Mouse (Mus musculus): Measurements from ENCODE around the gene Kcnh3. TPM values are rescaled to one million over a fixed set of nuclear protein-coding genes. Genes with fewer than 3 reads are reported as not detected.

Gene Kcnh3
- total RNA-seq (2021): 100 to 1,000 TPM; 161 to 175 TPM
- long read RNA-seq, experiment 1, transcript Kcnh3-201 (15 exons, 3,698 nt): major isoform, 63 of 195 reads
- long read RNA-seq, experiment 1, partial matches to known transcripts: 89 of 195 reads
- long read RNA-seq, experiment 1, other reads (novel, unspliced or antisense): 41 of 195 reads
- long read RNA-seq, experiment 2, transcript Kcnh3-201 (15 exons, 3,698 nt): major isoform, 73 of 229 reads
- long read RNA-seq, experiment 2, partial matches to known transcripts: 108 of 229 reads
- long read RNA-seq, experiment 2, other reads (novel, unspliced or antisense): 45 of 229 reads

DNA sequence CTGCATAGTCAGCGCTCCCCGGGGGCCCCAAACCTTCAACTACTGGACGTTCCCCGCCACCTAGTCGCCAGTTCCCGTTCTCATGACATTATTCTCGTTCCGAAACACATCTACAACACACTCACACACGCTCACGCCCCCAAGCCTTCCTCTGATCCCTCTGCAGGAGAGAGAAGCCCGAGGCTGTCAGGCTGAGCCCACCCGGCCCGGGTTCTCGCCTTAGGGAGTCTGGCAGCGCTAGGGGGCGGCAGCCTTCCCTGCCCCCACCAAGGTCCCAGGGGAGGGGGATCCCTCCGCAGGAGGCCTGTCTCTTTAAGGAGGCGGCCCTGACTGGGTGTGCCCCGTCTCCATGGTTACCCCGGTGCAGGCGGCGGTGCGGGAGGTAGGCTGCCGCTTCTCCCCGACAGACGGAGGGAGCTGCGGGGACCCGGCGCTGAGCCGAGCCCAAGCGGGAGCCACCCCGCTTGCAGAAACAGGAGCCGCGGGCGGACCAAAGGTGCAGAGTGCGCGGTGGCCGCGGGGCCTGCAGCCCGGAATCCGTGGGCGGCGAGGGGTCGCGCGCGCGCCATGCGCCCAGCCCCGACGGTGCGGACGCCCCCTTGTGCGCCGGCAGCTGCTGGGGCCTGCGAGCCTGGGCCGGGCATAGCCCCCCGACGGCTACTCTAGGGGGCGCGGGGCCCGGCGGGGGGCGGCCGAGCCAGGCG is at the start of gene Kcnh3:
Gene Kcnh3 (plus strand): TSS at position 654 of the 704 bp plus-strand sequence.
- peak; percentile 76 to 82 for DNase-seq (ENCODE audit: low spot score in 2 of 2)
- intact Hi-C loops (cut with DNase I): loop anchor here (5.0 kb wide), 1 partner anchor 38 kb away; no protein-coding TSS in a partner anchor

DNA sequence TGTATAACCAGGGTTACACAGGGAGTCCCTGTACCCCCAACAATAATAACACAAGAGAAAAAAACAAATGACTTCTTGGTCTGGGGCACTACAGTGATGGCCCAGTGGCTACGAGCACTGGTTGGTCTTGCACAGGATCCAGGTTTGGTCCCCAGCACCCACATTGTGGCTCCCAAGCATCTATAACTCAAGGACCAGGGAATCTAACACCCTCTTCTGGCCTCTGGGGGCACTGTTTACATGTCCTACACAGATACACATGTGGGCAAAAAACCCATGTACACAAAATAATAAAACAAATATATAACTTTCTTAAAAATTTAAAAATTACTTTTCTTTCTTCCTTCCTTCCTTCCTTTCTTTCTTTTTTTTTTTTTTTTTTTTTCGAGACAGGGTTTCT is 45.0 kb upstream of the Kcnh3 start:
- intact Hi-C loops (cut with DNase I): no loop called here
- no peak for DNase-seq (ENCODE audit: low spot score in 2 of 2)

DNA sequence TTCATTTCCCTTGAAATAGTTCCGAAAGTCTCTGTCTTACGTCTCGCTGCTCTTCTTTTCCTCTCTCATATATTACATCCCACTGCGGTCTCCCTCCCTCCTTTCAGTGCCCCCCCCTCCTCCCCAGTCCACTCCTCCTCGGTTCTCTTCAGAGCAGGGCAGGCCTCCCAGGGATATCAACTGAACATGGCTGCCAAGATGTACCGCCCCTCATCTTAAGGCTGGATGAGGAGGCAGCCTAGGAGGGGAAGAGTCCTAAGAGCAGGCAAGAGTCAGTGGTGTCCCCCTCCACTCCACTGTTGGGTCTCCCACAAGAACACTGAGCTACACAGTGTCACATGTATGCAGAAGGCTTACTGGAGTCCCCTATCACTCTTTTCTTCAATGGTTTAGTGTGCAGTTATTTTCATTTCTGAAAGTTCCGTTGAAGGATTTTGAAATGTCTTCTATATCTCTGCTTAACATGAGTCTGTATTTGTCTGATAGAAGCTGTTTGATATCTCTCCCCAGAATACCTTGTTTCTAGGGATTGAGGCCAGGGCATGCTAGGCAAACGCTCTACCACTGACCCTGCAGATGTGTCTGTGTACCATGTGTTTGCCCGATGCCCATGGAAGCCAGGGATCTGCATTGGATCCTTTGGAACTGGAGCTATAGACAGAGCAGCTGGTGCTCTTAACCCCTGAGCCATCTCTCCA is 40.3 kb upstream of the Kcnh3 start:
- no peak for DNase-seq (ENCODE audit: low spot score in 2 of 2)
- intact Hi-C loops (cut with DNase I): no loop called here

GRCm38 (mm10) chr15:99194358-99194757 is 30.3 kb upstream of the Kcnh3 start:
- DNase-seq (ENCODE audit: low spot score in 2 of 2): no peak
- intact Hi-C loops (cut with DNase I): loop anchor here (10.0 kb wide), 1 partner anchor 110 kb away; the partner anchor contains the start of gene C1ql4

GRCm38 (mm10) chr15:99195043-99195442 is 29.6 kb upstream of the Kcnh3 start:
- intact Hi-C loops (cut with DNase I): loop anchor here (10.0 kb wide), 1 partner anchor 110 kb away; the partner anchor contains the start of gene C1ql4
- no peak for DNase-seq (ENCODE audit: low spot score in 2 of 2)

- intact Hi-C loops (cut with DNase I): loop anchor here (10.0 kb wide), 1 partner anchor 114 kb away; the partner anchor contains the start of gene C1ql4
- peak in 1 of 2 experiments; percentile 67 for DNase-seq (ENCODE audit: low spot score in 2 of 2)
Measured at GRCm38 (mm10) chr15:99198761-99199160, 25.9 kb upstream of the Kcnh3 start.

GRCm38 (mm10) chr15:99205959-99206358 is 18.7 kb upstream of the Kcnh3 start:
- intact Hi-C loops (cut with DNase I): loop anchor here (5.0 kb wide), 1 partner anchor 61 kb away; no protein-coding TSS in a partner anchor
- no peak for DNase-seq (ENCODE audit: low spot score in 2 of 2)

DNA sequence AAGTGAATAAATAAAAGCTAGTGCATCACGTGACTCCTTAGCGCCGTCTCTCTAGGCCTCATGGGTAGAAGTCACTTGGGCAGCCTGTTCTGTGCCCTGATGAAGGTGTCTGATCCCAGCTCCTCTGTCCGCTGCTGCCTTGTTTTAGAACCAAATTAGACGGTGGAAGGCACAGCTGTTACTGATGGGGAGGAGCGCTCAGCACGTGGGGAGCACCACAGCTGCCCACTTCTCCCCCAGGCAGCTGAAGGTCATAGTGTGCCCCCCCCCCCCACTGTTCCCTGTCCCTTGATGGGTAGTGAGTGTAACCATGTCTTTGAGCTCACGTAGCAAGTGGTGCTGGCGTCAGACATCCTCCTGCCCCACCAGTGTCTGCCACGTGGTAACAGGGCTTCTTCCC is 11.5 kb upstream of the Kcnh3 start:
- DNase-seq (ENCODE audit: low spot score in 2 of 2): no peak
- intact Hi-C loops (cut with DNase I): no loop called here

GRCm38 (mm10) chr15:99214941-99215340 is 9.7 kb upstream of the Kcnh3 start:
- intact Hi-C loops (cut with DNase I): no loop called here

GRCm38 (mm10) chr15:99215741-99216463 is 8.8 kb upstream of the Kcnh3 start:
- intact Hi-C loops (cut with DNase I): no loop called here
- DNase-seq (ENCODE audit: low spot score in 2 of 2): no peak

More at GRCm38 (mm10) chr15:99214941-99215340, 9.7 kb upstream of the Kcnh3 start:
- DNase-seq (ENCODE audit: low spot score in 2 of 2): no peak

GRCm38 (mm10) chr15:99217630-99218029 is 7.0 kb upstream of the Kcnh3 start:
- DNase-seq (ENCODE audit: low spot score in 2 of 2): no peak
- intact Hi-C loops (cut with DNase I): no loop called here

GRCm38 (mm10) chr15:99221315-99221952 is 3.2 kb upstream of the Kcnh3 start:
- intact Hi-C loops (cut with DNase I): loop anchor here (5.0 kb wide), 1 partner anchor 41 kb away; no protein-coding TSS in a partner anchor
- no peak for DNase-seq (ENCODE audit: low spot score in 2 of 2)

- intact Hi-C loops (cut with DNase I): loop anchor here (5.0 kb wide), 1 partner anchor 39 kb away; no protein-coding TSS in a partner anchor
- no peak for DNase-seq (ENCODE audit: low spot score in 2 of 2)
Measured at GRCm38 (mm10) chr15:99222794-99223584, 1.7 kb upstream of the Kcnh3 start.

DNA sequence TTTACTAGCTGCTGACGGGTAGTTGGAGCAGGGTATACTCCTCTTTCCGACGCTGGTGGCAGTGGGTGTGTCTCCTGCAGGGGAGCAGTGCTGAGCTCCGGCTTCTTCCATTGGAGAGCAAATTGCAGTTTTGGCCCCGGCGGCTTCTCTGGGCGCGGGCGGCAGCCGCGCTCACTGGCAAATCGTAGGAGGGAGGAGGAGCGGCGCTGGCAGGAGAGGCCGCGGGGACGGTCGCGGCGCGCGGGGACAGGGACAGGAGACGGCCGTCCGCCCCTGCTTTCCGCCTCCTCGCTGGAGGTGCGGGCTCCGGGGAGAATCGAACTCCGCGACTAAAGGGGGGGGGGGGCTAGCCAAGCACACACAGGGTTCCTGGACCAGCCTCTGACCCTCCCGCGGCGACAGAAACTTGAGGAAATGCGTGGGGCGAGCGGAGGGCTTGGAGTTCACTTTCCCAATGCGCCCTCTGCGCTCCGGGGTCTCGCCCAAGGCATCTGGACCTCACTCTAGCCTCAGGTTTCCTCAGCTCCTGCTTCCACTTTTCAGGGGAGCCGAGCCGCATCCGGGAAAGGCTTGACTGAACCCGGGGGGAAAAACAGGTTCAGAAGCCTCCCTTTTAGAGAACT is 965 bp upstream of the Kcnh3 start:
- peak; percentile 57 to 76 for DNase-seq (ENCODE audit: low spot score in 2 of 2)
- intact Hi-C loops (cut with DNase I): loop anchor here (5.0 kb wide), 1 partner anchor 39 kb away; no protein-coding TSS in a partner anchor

- intact Hi-C loops (cut with DNase I): no loop called here
Measured at GRCm38 (mm10) chr15:99225081-99225810, 585 bp downstream of the Kcnh3 start.

GRCm38 (mm10) chr15:99226090-99226489 is 1.4 kb downstream of the Kcnh3 start:
- intact Hi-C loops (cut with DNase I): no loop called here
- no peak for DNase-seq (ENCODE audit: low spot score in 2 of 2)

More at GRCm38 (mm10) chr15:99225081-99225810, 585 bp downstream of the Kcnh3 start:
- DNase-seq (ENCODE audit: low spot score in 2 of 2): peak; percentile 72 to 81

- intact Hi-C loops (cut with DNase I): no loop called here
- no peak for DNase-seq (ENCODE audit: low spot score in 2 of 2)
Measured at GRCm38 (mm10) chr15:99231998-99232397, 7.3 kb downstream of the Kcnh3 start.

Data from left cerebral cortex, postnatal 14 days (tissue).